Mouse (Mus musculus) bone marrow, adult 2 months (tissue): ENCODE data around the gene Spata2.

Experiments used
- CTCF ChIP-seq: fragments of 200-500 bp; IDR thresholded peaks from 2 replicates; pipeline ENCODE4 v1.5.1; 2011; ENCODE audit warnings: low read length, control low read depth; ENCODE audit not compliant: control insufficient read depth, insufficient read depth
- POLR2A ChIP-seq: fragments of 200-500 bp; IDR thresholded peaks from 2 replicates; pipeline ENCODE4 v1.6.1; 2011; ENCODE audit warnings: low read depth, mild to moderate bottlenecking, control low read depth, low read length, borderline replicate concordance; ENCODE audit not compliant: control insufficient read depth

DNA sequence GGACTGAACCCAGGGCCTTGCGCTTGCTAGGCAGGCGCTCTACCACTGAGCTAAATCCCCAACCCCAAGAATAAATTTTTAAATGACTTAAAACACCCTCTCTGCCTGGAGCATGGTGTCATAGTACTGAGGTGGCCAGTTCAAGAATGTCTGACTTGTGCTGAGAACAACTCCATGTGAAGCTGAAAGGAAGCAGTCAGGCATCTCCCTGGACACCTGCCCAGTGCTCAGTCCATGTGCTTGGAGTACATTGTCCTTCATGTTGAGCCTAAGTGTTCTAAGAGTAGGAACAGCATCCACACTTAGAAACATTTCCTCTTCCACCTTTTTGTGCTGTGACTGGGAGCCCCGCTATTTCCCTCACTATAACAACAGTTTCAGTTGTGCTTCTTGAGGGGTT lies 53.3 kb downstream of the Spata2 start:
- TF ChIP-seq CTCF (no peak), POLR2A (no peak)
